Mouse (Mus musculus) embryonic facial prominence, embryonic 11.5 days (tissue): ENCODE results near the gene Tnfrsf13b. TPM values are rescaled to one million over a fixed set of nuclear protein-coding genes. Genes with fewer than 3 reads are reported as not detected.

ENCODE experiments used
- ATAC-seq: fragments of 200-750 bp; cut with Nextera tagmentation; replicated peaks from 2 replicates; pipeline ENCODE4 v1.8.0; 2017; ENCODE audit warnings: low read depth; ENCODE audit not compliant: insufficient number of reproducible peaks, low FRiP score, low TSS enrichment
- DNase-seq: peaks from one replicate; pipeline ENCODE4 v3.0.0-alpha.2; 2015; ENCODE audit warnings: low spot score
- H3K27ac ChIP-seq: fragments of 300-500 bp; sonication (generic); replicated peaks from 2 replicates; pipeline ENCODE4 v1.5.1; 2014; ENCODE audit warnings: mild to moderate bottlenecking, low read depth, low read length, control low read depth
- H3K27me3 ChIP-seq: fragments of 300-500 bp; sonication (generic); 2 replicates; pipeline ENCODE4 v1.6.1; 2014; ENCODE audit warnings: mild to moderate bottlenecking, low read length, moderate library complexity, mixed read lengths; ENCODE audit not compliant: control insufficient read depth, insufficient read depth
- H3K36me3 ChIP-seq: fragments of 300-500 bp; sonication (generic); replicated peaks from 2 replicates; pipeline ENCODE4 v1.6.1; 2014; ENCODE audit warnings: low read depth, mild to moderate bottlenecking, low read length, moderate library complexity, mixed read lengths; ENCODE audit not compliant: control insufficient read depth, insufficient read depth
- H3K4me1 ChIP-seq: fragments of 300-500 bp; sonication (generic); 2 replicates; pipeline ENCODE4 v1.6.1; 2014; ENCODE audit warnings: low read length, mixed read lengths; ENCODE audit not compliant: control insufficient read depth, insufficient read depth
- H3K4me2 ChIP-seq: fragments of 300-500 bp; sonication (generic); 2 replicates; pipeline ENCODE4 v1.6.1; 2014; ENCODE audit warnings: low read depth, mild to moderate bottlenecking, control low read depth, low read length, moderate library complexity
- H3K4me3 ChIP-seq: fragments of 300-500 bp; sonication (generic); 2 replicates; pipeline ENCODE4 v1.5.1; 2014; ENCODE audit warnings: low read depth, low read length, control low read depth
- H3K9ac ChIP-seq: fragments of 300-500 bp; sonication (generic); replicated peaks from 2 replicates; pipeline ENCODE4 v1.6.1; 2014; ENCODE audit warnings: mild to moderate bottlenecking, control low read depth, low read length
- H3K9me3 ChIP-seq: fragments of 300-500 bp; sonication (generic); replicated peaks from 2 replicates; pipeline ENCODE4 v1.6.1; 2016; ENCODE audit warnings: mild to moderate bottlenecking, low read length, inconsistent platforms, mixed read lengths; ENCODE audit not compliant: control insufficient read depth
- polyA plus RNA-seq: library from polyadenylated mRNA; unstranded; fragments of >200 nt; fragmentation: Nextera tagmentation; extraction: Ambion mirVana; gene quantifications from 2 replicates; pipeline ENCODE4 v1.2.1, GENCODE M21; 2014

The Tnfrsf13b gene
- polyA plus RNA-seq, 1 experiment from 2014 or later = 1.5 TPM

GRCm38 (mm10) chr11:61197935-61198334, 71.4 kb downstream of the Tnfrsf13b start:
- ATAC-seq (no peak), DNase-seq (no peak)
- no peaks in the 10 kb centered on the region for H3K27me3 ChIP-seq
- no peak overlapping the region for H3K4me3 ChIP-seq
- no peak overlapping the region for H3K9ac ChIP-seq
- no peak overlapping the region for H3K27ac ChIP-seq
- H3K4me1 ChIP-seq = no peaks in the 10 kb centered on the region
- H3K4me2 ChIP-seq = no peak overlapping the region
- no peaks in the 10 kb centered on the region for H3K9me3 ChIP-seq
- H3K36me3 ChIP-seq = no peaks in the 10 kb centered on the region

Other genes with a start within 250 kb of the Tnfrsf13b start
- 60.4 and 65.6 TPM in 2 replicates for gene Tmem11, start 247.5 kb upstream of the Tnfrsf13b start, polyA plus RNA-seq
- gene Natd1, start 212.0 kb upstream of the Tnfrsf13b start, polyA plus RNA-seq = 17.8 and 19.3 TPM in 2 replicates
- 50.4 and 58.1 TPM in 2 replicates for gene Map2k3, start 194.7 kb upstream of the Tnfrsf13b start, polyA plus RNA-seq
- 2.4 and 2.7 TPM in 2 replicates for gene Kcnj12, start 104.2 kb upstream of the Tnfrsf13b start, polyA plus RNA-seq
- 222 and 229 TPM in 2 replicates for gene Usp22, start 48.3 kb downstream of the Tnfrsf13b start, polyA plus RNA-seq
- not detected in 2 replicates for gene Aldh3a1, start 80.8 kb downstream of the Tnfrsf13b start, polyA plus RNA-seq
- 22.4 and 24.2 TPM in 2 replicates for gene Aldh3a2, start 140.7 kb downstream of the Tnfrsf13b start, polyA plus RNA-seq
- not detected in 2 replicates for gene Slc47a2, start 216.1 kb downstream of the Tnfrsf13b start, polyA plus RNA-seq